Mouse (Mus musculus) C2C12 (cell line): Measurements from ENCODE around the gene Itga7.

Experiments used
- CEBPB ChIP-seq: IDR thresholded peaks from one replicate; pipeline ENCODE4 v1.6.1; 2011; ENCODE audit warnings: low read depth, mild to moderate bottlenecking, control low read depth, moderate library complexity
- CTCF ChIP-seq: IDR thresholded peaks from one replicate; pipeline ENCODE4 v1.5.1; 2011; ENCODE audit not compliant: control insufficient read depth, insufficient read depth, insufficient read length
- FOSL1 ChIP-seq: IDR thresholded peaks from one replicate; pipeline ENCODE4 v1.8.0; 2011; ENCODE audit warnings: mild to moderate bottlenecking, low read length; ENCODE audit not compliant: poor library complexity, insufficient read depth, severe bottlenecking
- MAX ChIP-seq: IDR thresholded peaks from one replicate; pipeline ENCODE4 v1.6.1; 2011; ENCODE audit warnings: mild to moderate bottlenecking, control low read depth
- MYOD1 ChIP-seq: IDR thresholded peaks from one replicate; pipeline ENCODE4 v1.6.1; 2011; ENCODE audit warnings: low read depth; ENCODE audit not compliant: control insufficient read depth, insufficient read length
- MYOG ChIP-seq: IDR thresholded peaks from one replicate; pipeline ENCODE4 v1.6.1; 2011; ENCODE audit not compliant: control insufficient read depth, insufficient read length; ENCODE audit errors: extremely low read depth
- USF1 ChIP-seq: IDR thresholded peaks from one replicate; pipeline ENCODE4 v1.6.1; 2011; ENCODE audit warnings: low read depth, mild to moderate bottlenecking, control low read depth, moderate library complexity

DNA sequence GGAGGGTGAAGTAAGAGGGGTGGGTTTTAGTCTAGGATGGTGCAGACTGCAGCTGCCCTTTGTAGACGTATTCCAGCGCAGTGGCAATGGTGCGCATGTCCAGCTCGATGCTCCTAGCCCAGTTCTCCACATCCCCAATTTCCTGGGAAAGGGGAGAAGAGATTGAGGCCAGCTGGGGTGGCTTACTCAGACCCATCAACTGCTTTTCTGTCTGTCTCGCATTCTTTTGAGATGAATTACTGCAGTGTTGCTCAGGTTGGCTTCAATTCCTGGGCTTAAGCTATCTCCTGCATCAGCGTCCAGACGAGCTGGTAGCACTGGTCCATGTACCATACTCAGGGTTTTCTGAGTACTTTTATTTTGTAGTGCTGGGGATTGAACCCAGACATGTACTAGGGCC is 13.7 kb upstream of the Itga7 start:
- TF ChIP-seq CTCF (no peak), CEBPB (no peak), MAX (peak; percentile 12), USF1 (no peak), MYOD1 (no peak), MYOG (no peak), FOSL1 (no peak)
